Mouse (Mus musculus) embryonic facial prominence, embryonic 11.5 days (tissue): Measurements from ENCODE around the gene Otx2. TPM values are rescaled to one million over a fixed set of nuclear protein-coding genes. Genes with fewer than 3 reads are reported as not detected.

Experiments
- ATAC-seq: fragments of 200-750 bp; cut with Nextera tagmentation; replicated peaks from 2 replicates; pipeline ENCODE4 v1.8.0; 2017; ENCODE audit warnings: low read depth; ENCODE audit not compliant: insufficient number of reproducible peaks, low FRiP score, low TSS enrichment
- DNase-seq: peaks from one replicate; pipeline ENCODE4 v3.0.0-alpha.2; 2015; ENCODE audit warnings: low spot score
- H3K27ac ChIP-seq: fragments of 300-500 bp; sonication (generic); replicated peaks from 2 replicates; pipeline ENCODE4 v1.5.1; 2014; ENCODE audit warnings: mild to moderate bottlenecking, low read depth, low read length, control low read depth
- H3K27me3 ChIP-seq: fragments of 300-500 bp; sonication (generic); 2 replicates; pipeline ENCODE4 v1.6.1; 2014; ENCODE audit warnings: mild to moderate bottlenecking, low read length, moderate library complexity, mixed read lengths; ENCODE audit not compliant: control insufficient read depth, insufficient read depth
- H3K36me3 ChIP-seq: fragments of 300-500 bp; sonication (generic); replicated peaks from 2 replicates; pipeline ENCODE4 v1.6.1; 2014; ENCODE audit warnings: low read depth, mild to moderate bottlenecking, low read length, moderate library complexity, mixed read lengths; ENCODE audit not compliant: control insufficient read depth, insufficient read depth
- H3K4me1 ChIP-seq: fragments of 300-500 bp; sonication (generic); 2 replicates; pipeline ENCODE4 v1.6.1; 2014; ENCODE audit warnings: low read length, mixed read lengths; ENCODE audit not compliant: control insufficient read depth, insufficient read depth
- H3K4me2 ChIP-seq: fragments of 300-500 bp; sonication (generic); 2 replicates; pipeline ENCODE4 v1.6.1; 2014; ENCODE audit warnings: low read depth, mild to moderate bottlenecking, control low read depth, low read length, moderate library complexity
- H3K4me3 ChIP-seq: fragments of 300-500 bp; sonication (generic); 2 replicates; pipeline ENCODE4 v1.5.1; 2014; ENCODE audit warnings: low read depth, low read length, control low read depth
- H3K9ac ChIP-seq: fragments of 300-500 bp; sonication (generic); replicated peaks from 2 replicates; pipeline ENCODE4 v1.6.1; 2014; ENCODE audit warnings: mild to moderate bottlenecking, control low read depth, low read length
- H3K9me3 ChIP-seq: fragments of 300-500 bp; sonication (generic); replicated peaks from 2 replicates; pipeline ENCODE4 v1.6.1; 2016; ENCODE audit warnings: mild to moderate bottlenecking, low read length, inconsistent platforms, mixed read lengths; ENCODE audit not compliant: control insufficient read depth
- WGBS: fragments of 180-500 bp; shearing (Covaris S2); extraction: QIAGEN DNeasy Blood & Tissue Kit; methylation state at CpG from one replicate; pipeline ENCODE4 v1.1.7; 2014; 5-methylcytosine and 5-hydroxymethylcytosine counted together
- polyA plus RNA-seq: library from polyadenylated mRNA; unstranded; fragments of >200 nt; fragmentation: Nextera tagmentation; extraction: Ambion mirVana; gene quantifications from 2 replicates; pipeline ENCODE4 v1.2.1, GENCODE M21; 2014

Gene Otx2
- polyA plus RNA-seq, 1 experiment from 2014 or later = 20.5 TPM

DNA sequence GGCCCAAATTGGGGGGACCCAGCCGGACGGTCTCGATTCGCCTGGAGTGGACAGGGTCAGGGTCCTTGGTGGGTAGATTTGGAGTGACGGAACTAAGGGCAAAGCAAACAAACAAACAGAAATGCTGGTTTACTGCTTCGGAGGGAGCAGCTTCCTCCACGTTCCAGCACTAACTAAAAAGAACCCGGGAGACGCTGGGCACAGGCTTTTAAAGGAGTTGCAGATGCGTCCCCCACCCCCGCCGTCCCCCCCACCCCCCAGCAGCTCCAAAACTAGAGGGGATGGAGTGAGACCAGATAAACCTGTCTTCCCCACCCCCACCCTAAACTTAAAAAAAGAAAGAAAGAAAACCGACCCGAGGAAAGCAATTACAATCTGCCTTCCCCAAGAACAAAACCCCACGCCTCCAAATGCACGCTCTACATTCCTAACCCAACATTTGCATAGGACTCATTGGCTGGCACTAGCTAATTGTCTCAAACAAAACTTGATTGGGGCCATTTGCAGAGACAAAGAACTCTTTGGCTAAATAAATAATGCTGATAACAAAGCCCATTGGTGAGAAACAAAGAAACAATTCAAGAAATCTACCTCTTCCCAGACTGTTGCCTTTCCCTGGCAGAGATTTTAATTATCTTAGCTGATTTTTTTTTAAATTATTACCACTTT lies 10.9 kb downstream of the Otx2 start:
- Histone ChIP-seq H3K4me1 (no peaks in the 10 kb centered on the region; the same call in 1 of the 2 replicates), H3K4me3 (peak overlapping the region; percentile 17; the same call in 1 of the 2 replicates)

GRCm38 (mm10) chr14:48661646-48662567 lies 11.7 kb downstream of the Otx2 start:
- WGBS = 6% methylated on average over 38 of the region's 38 CpGs
- H3K4me3 ChIP-seq = peak overlapping the region; percentile 17; the same call in 1 of the 2 replicates
- ATAC-seq (no peak), DNase-seq (no peak)
- H3K27ac ChIP-seq = no peak overlapping the region
- H3K9ac ChIP-seq = no peak overlapping the region; the same call in 1 of the 2 replicates
- peaks cover 62% of the 10 kb centered on the region for H3K27me3 ChIP-seq
- no peaks in the 10 kb centered on the region for H3K9me3 ChIP-seq
- H3K36me3 ChIP-seq = no peaks in the 10 kb centered on the region
- H3K4me1 ChIP-seq = no peaks in the 10 kb centered on the region; the same call in 1 of the 2 replicates
- peak overlapping the region; percentile 24; the same call in 1 of the 2 replicates for H3K4me2 ChIP-seq

More for the DNA sequence above, 10.9 kb downstream of the Otx2 start:
- peak overlapping the region; percentile 24; the same call in 1 of the 2 replicates for H3K4me2 ChIP-seq
- H3K36me3 ChIP-seq = no peaks in the 10 kb centered on the region
- H3K27ac ChIP-seq = no peak overlapping the region
- no peak for ATAC-seq
- peaks cover 62% of the 10 kb centered on the region for H3K27me3 ChIP-seq
- H3K9me3 ChIP-seq = no peaks in the 10 kb centered on the region
- no peak overlapping the region for H3K9ac ChIP-seq
- no peak for DNase-seq
- WGBS = 2% methylated on average over 16 of the region's 16 CpGs

DNA sequence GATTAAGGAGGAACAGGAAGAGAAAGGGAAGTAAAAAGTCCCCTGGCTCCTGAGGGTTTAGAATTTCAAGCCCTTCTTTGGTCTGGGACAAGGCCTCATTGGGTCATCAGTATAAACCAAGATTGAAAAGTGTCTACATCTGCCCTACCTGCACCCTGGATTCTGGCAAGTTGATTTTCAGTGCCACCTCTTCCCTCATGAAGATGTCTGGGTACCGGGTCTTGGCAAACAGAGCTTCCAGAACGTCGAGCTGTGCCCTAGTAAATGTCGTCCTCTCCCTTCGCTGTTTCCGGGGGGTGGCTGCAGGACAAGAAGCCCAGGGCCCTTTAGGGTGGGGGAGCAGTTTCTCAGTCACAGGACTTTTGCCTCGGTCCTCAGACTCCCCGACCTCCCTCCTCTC lies 12.5 kb downstream of the Otx2 start:
- Histone ChIP-seq H3K27ac (no peak overlapping the region), H3K27me3 (peaks cover 64% of the 10 kb centered on the region), H3K4me1 (no peaks in the 10 kb centered on the region; the same call in 1 of the 2 replicates), H3K36me3 (no peaks in the 10 kb centered on the region), H3K9ac (no peak overlapping the region), H3K9me3 (no peaks in the 10 kb centered on the region), H3K4me2 (no peak overlapping the region), H3K4me3 (no peak overlapping the region)
- ATAC-seq (no peak), DNase-seq (no peak)
- whole genome bisulfite sequencing = 26% methylated on average over 8 of the region's 8 CpGs

- Histone ChIP-seq H3K4me1 (no peaks in the 10 kb centered on the region; the same call in 1 of the 2 replicates), H3K36me3 (no peaks in the 10 kb centered on the region), H3K4me3 (no peak overlapping the region), H3K9me3 (no peaks in the 10 kb centered on the region), H3K27ac (no peak overlapping the region), H3K27me3 (peaks cover 61% of the 10 kb centered on the region), H3K4me2 (no peak overlapping the region), H3K9ac (no peak overlapping the region)
- DNase-seq (no peak), ATAC-seq (no peak)
- WGBS = 73% methylated on average over 4 of the region's 4 CpGs
These were observed 13.0 kb downstream of the Otx2 start for GRCm38 (mm10) chr14:48660593-48660992.

DNA sequence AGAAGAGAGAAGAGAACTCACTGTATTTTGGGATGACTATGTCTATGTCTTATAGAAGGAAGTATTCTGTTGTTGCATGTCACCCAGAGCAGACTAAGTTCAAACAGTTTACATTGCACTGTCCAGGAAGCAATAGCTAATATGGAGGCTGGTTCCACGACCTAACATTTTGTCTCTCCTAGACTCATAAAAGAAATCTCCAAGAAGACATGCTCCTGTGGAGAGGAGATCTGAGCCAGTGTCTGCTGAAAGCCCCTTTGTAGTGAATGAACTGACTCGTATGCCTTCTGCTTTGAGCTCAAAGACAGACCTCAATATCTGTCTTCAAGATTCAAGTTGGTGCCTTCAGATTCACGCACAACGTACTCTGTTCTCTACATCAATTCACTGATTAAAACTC lies 14.0 kb downstream of the Otx2 start:
- DNase-seq (no peak), ATAC-seq (no peak)
- no peaks in the 10 kb centered on the region for H3K9me3 ChIP-seq
- H3K9ac ChIP-seq = no peak overlapping the region
- H3K4me2 ChIP-seq = no peak overlapping the region
- WGBS = 73% methylated on average over 4 of the region's 4 CpGs
- H3K36me3 ChIP-seq = no peaks in the 10 kb centered on the region
- H3K4me1 ChIP-seq = no peaks in the 10 kb centered on the region
- H3K4me3 ChIP-seq = no peak overlapping the region
- no peak overlapping the region for H3K27ac ChIP-seq
- peaks cover 58% of the 10 kb centered on the region for H3K27me3 ChIP-seq

- Histone ChIP-seq H3K4me3 (no peak overlapping the region), H3K4me1 (no peaks in the 10 kb centered on the region), H3K27me3 (peaks cover 72% of the 10 kb centered on the region), H3K4me2 (no peak overlapping the region), H3K36me3 (no peaks in the 10 kb centered on the region), H3K9me3 (no peaks in the 10 kb centered on the region), H3K9ac (no peak overlapping the region), H3K27ac (no peak overlapping the region)
- no peak for DNase-seq
- 71% methylated on average over 6 of the region's 6 CpGs for WGBS
- no peak for ATAC-seq
These were observed 16.4 kb downstream of the Otx2 start for GRCm38 (mm10) chr14:48657241-48657640.

DNA sequence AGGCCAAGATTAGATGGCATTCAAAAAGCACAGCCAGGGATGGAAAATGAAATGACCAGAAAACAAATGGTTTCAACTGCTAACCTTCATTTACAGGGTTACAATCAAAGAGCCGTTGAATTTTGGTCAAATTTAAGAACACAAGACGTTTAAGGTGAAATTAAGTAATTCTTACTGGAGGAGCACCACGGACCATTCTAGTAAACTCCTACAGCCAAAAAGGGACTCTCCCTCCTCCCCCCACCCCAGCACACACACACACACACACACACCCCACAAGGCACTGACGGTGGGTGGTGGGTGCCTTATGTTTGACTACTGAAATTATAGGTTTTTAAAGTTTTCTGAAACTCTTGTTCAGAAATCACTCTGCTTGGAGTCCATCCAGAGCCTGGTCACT lies 16.9 kb downstream of the Otx2 start:
- 61% methylated on average over 4 of the region's 4 CpGs for WGBS
- Histone ChIP-seq H3K9ac (no peak overlapping the region), H3K4me3 (no peak overlapping the region), H3K27me3 (peaks cover 72% of the 10 kb centered on the region), H3K4me2 (no peak overlapping the region), H3K9me3 (no peaks in the 10 kb centered on the region), H3K27ac (no peak overlapping the region), H3K36me3 (no peaks in the 10 kb centered on the region), H3K4me1 (no peaks in the 10 kb centered on the region)
- ATAC-seq = no peak
- no peak for DNase-seq
